Mouse (Mus musculus): ENCODE results near the gene Arhgap8. TPM values are rescaled to one million over a fixed set of nuclear protein-coding genes. Genes with fewer than 3 reads are reported as not detected.
A peak's percentile ranks its signal among the peaks of the same experiment; 100 is the strongest.

Arhgap8 gene
- polyA plus RNA-seq, 1 experiment = 16.0 TPM

DNA sequence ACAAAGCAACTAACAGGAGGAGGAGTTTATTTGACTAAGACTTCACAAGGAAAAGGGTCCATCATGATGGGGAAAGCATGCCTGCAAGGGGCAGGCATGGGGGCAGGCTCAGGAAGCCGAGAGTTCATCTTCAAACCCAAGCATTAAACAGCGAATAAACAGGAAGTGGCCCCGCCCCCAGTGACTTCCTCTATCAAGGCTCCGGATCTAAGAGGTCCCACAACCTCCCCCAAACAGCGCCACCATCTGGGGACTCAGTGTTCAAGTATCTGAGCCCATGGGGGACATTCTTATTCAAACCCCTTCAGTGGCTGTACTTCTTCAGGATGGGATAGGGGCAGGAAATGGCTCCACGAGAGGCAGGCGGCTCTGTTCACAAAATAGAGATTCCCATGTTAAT lies 27.2 kb upstream of the Arhgap8 start:
- Histone ChIP-seq H3K4me3 (ENCODE audit: control insufficient read depth, insufficient read depth, low read length) (no peak overlapping the region), H3K27ac (ENCODE audit: control insufficient read depth, insufficient read depth, low read length) (no peak overlapping the region), H3K27me3 (ENCODE audit: control insufficient read depth, insufficient read depth, low read length) (no peaks in the 10 kb centered on the region), H3K4me1 (replicated peaks; ENCODE audit: control insufficient read depth, insufficient read depth, low read length) (0 out of 2 replicates have a peak, but pooled peaks cover 2% of the 10 kb centered on the region), H3K36me3 (ENCODE audit: control insufficient read depth, insufficient read depth, low read length) (no peaks in the 10 kb centered on the region)
- no peak for DNase-seq
- WGBS = 62% methylated on average over 7 of the region's 7 CpGs
- TF ChIP-seq CTCF (IDR thresholded peaks at IDR 0.05; ENCODE audit: borderline replicate concordance, control insufficient read depth, extremely low read depth, insufficient read depth, low read length, poor library complexity) (no peak), POLR2A (IDR thresholded peaks at IDR 0.05; ENCODE audit: control insufficient read depth, extremely low read depth, insufficient read depth, low read length, poor library complexity) (no peak)

DNA sequence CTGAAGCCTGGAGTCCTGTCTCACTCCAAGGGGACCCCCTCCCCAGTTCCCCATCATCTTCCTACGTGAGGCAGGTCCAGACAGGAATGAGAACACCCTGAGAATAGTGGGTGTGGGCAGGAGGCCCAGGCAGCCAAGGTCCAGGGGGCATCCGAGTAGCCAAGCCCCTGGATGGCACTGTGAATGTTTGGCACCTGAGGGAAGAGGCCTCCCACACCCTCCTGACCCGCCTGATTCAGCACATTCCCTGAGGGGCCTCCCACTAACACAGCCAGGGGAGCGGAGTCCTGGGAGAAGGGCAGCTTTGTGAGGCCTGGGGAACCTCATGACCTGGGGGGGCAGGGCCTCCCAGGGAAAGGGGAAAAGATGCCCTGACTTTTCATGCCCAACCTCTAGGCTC lies 23.8 kb upstream of the Arhgap8 start:
- H3K4me1 ChIP-seq (replicated peaks; ENCODE audit: control insufficient read depth, insufficient read depth, low read length) = 0 out of 2 replicates have a peak, but pooled peaks cover 2% of the 10 kb centered on the region
- no peak for DNase-seq

DNA sequence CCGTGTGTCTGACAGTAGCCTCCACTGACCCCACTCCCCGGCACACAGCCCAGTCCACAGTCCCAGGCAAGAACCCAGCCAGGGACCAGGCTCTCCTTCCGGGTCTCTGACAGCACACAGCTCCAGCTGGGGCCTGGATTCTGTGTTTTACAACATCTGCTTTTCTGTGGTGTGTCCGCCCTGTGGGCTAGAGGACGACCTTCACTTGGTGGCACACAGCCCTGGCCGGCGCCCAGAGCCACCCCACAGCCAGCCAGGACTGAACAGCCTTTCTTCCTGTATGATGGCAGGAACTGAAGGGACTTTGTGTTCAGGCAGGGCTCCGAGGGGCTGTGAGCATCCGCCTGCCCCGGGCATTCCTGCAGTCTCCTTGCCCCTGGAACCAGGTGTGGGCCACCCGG lies 22.2 kb upstream of the Arhgap8 start:
- DNase-seq = no peak
- H3K27ac ChIP-seq (ENCODE audit: control insufficient read depth, insufficient read depth, low read length) = no peak overlapping the region
- H3K4me3 ChIP-seq (ENCODE audit: control insufficient read depth, insufficient read depth, low read length) = no peak overlapping the region

More for the DNA sequence above, 23.8 kb upstream of the Arhgap8 start:
- WGBS = 86% methylated on average over 4 of the region's 4 CpGs
- no peaks in the 10 kb centered on the region for H3K36me3 ChIP-seq (ENCODE audit: control insufficient read depth, insufficient read depth, low read length)
- no peak overlapping the region for H3K4me3 ChIP-seq (ENCODE audit: control insufficient read depth, insufficient read depth, low read length)
- TF ChIP-seq POLR2A (IDR thresholded peaks at IDR 0.05; ENCODE audit: control insufficient read depth, extremely low read depth, insufficient read depth, low read length, poor library complexity) (no peak), CTCF (IDR thresholded peaks at IDR 0.05; ENCODE audit: borderline replicate concordance, control insufficient read depth, extremely low read depth, insufficient read depth, low read length, poor library complexity) (no peak)
- H3K27me3 ChIP-seq (ENCODE audit: control insufficient read depth, insufficient read depth, low read length) = no peaks in the 10 kb centered on the region
- H3K27ac ChIP-seq (ENCODE audit: control insufficient read depth, insufficient read depth, low read length) = no peak overlapping the region

DNA sequence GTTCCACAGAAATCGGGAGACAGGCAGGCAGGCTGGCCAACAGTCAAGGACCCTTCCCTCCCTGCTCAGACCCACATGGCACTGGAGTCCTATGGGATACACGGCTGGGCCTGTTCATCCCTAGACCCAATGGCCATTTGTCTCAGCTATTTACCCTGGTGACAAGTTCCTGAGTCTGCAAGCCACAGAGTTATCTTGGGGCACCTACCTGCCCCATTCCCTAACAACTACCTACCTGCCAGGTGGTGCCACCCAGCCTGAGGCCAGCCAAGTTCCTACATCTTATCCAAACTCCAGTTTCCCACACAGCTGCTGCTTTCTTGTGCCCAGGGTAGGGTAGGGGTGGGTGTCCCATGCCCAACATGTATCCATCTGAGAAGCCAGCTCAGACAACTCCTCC lies 21.7 kb upstream of the Arhgap8 start:
- no peaks in the 10 kb centered on the region for H3K4me1 ChIP-seq (replicated peaks; ENCODE audit: control insufficient read depth, insufficient read depth, low read length)
- DNase-seq = no peak

More for the DNA sequence above, 22.2 kb upstream of the Arhgap8 start:
- Histone ChIP-seq H3K27me3 (ENCODE audit: control insufficient read depth, insufficient read depth, low read length) (no peaks in the 10 kb centered on the region), H3K4me1 (replicated peaks; ENCODE audit: control insufficient read depth, insufficient read depth, low read length) (no peaks in the 10 kb centered on the region), H3K36me3 (ENCODE audit: control insufficient read depth, insufficient read depth, low read length) (no peaks in the 10 kb centered on the region)
- TF ChIP-seq CTCF (IDR thresholded peaks at IDR 0.05; ENCODE audit: borderline replicate concordance, control insufficient read depth, extremely low read depth, insufficient read depth, low read length, poor library complexity) = no peak
- TF ChIP-seq POLR2A (IDR thresholded peaks at IDR 0.05; ENCODE audit: control insufficient read depth, extremely low read depth, insufficient read depth, low read length, poor library complexity) = no peak
- WGBS = 79% methylated on average over 11 of the region's 11 CpGs

DNA sequence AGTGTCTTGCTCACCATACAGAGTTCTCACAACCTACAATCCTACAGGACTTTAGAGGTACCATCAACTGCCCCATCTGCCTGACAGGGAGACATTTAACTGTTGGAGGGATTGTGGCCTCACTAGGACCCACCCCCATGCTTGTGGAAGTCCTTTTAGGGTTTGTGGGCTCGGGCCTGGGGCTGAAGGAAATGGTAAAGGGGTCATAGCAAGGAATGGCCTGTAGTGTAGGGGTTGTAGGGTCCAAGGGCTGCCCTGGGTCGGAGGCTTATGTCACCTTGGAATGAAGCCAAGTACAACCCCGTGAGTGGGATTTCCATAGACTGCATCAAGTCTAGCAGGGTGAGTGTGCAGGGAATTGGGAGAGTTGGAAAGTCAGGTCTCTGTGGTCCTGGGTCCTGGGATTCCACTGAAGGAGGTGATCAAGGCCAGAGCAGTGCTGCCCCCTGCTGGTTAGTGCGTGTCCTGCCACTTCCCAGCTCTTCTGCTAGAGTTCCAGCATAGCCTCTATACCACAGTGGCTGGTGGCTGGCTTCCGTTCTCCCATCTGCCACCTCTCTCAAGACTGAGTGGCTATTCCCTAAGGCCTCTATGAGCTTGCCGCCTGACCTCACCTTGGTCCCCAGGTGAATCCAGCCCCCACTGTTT lies 19.6 kb upstream of the Arhgap8 start:
- Histone ChIP-seq H3K27ac (ENCODE audit: control insufficient read depth, insufficient read depth, low read length) (no peak overlapping the region), H3K4me3 (ENCODE audit: control insufficient read depth, insufficient read depth, low read length) (no peak overlapping the region), H3K4me1 (replicated peaks; ENCODE audit: control insufficient read depth, insufficient read depth, low read length) (no peaks in the 10 kb centered on the region), H3K27me3 (ENCODE audit: control insufficient read depth, insufficient read depth, low read length) (no peaks in the 10 kb centered on the region), H3K36me3 (ENCODE audit: control insufficient read depth, insufficient read depth, low read length) (no peaks in the 10 kb centered on the region)
- no peak for TF ChIP-seq POLR2A (IDR thresholded peaks at IDR 0.05; ENCODE audit: control insufficient read depth, extremely low read depth, insufficient read depth, low read length, poor library complexity)
- peak; percentile 76; the same call in 1 of the 2 replicates for TF ChIP-seq CTCF (IDR thresholded peaks at IDR 0.05; ENCODE audit: borderline replicate concordance, control insufficient read depth, extremely low read depth, insufficient read depth, low read length, poor library complexity)
- peak; percentile 46 for DNase-seq
- WGBS = 63% methylated on average over 6 of the region's 6 CpGs

More for the DNA sequence above, 21.7 kb upstream of the Arhgap8 start:
- Histone ChIP-seq H3K27ac (ENCODE audit: control insufficient read depth, insufficient read depth, low read length) (no peak overlapping the region), H3K4me3 (ENCODE audit: control insufficient read depth, insufficient read depth, low read length) (no peak overlapping the region), H3K27me3 (ENCODE audit: control insufficient read depth, insufficient read depth, low read length) (no peaks in the 10 kb centered on the region), H3K36me3 (ENCODE audit: control insufficient read depth, insufficient read depth, low read length) (no peaks in the 10 kb centered on the region)
- TF ChIP-seq CTCF (IDR thresholded peaks at IDR 0.05; ENCODE audit: borderline replicate concordance, control insufficient read depth, extremely low read depth, insufficient read depth, low read length, poor library complexity) = no peak
- TF ChIP-seq POLR2A (IDR thresholded peaks at IDR 0.05; ENCODE audit: control insufficient read depth, extremely low read depth, insufficient read depth, low read length, poor library complexity) = no peak
- WGBS = 85% methylated on average over 2 of the region's 2 CpGs

DNA sequence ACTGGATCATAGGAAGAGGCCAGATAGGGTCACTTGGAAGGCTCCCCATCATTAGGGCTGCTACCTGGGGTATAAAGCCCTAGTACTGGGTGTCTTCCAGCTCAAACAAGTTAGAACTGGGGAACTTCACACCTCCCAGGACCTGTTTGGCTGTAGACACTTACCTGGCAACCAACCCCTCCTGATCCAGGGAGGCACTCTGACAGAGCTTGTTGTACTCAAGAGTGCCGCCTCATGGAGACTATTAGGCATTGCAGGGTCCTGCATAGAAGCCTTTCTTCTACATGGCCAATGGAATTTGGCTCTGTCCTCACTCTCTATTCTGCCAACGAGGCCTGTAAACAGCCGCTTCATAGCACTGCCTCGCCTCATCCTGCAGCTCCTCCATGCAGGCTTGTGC lies 17.9 kb upstream of the Arhgap8 start:
- H3K27me3 ChIP-seq (ENCODE audit: control insufficient read depth, insufficient read depth, low read length) = no peaks in the 10 kb centered on the region
- TF ChIP-seq CTCF (IDR thresholded peaks at IDR 0.05; ENCODE audit: borderline replicate concordance, control insufficient read depth, extremely low read depth, insufficient read depth, low read length, poor library complexity) = no peak
- TF ChIP-seq POLR2A (IDR thresholded peaks at IDR 0.05; ENCODE audit: control insufficient read depth, extremely low read depth, insufficient read depth, low read length, poor library complexity) = no peak
- no peaks in the 10 kb centered on the region for H3K4me1 ChIP-seq (replicated peaks; ENCODE audit: control insufficient read depth, insufficient read depth, low read length)
- WGBS = 60% methylated on average over 4 of the region's 4 CpGs
- H3K4me3 ChIP-seq (ENCODE audit: control insufficient read depth, insufficient read depth, low read length) = no peak overlapping the region
- no peak overlapping the region for H3K27ac ChIP-seq (ENCODE audit: control insufficient read depth, insufficient read depth, low read length)
- no peaks in the 10 kb centered on the region for H3K36me3 ChIP-seq (ENCODE audit: control insufficient read depth, insufficient read depth, low read length)
- peak; percentile 22 for DNase-seq

Data from thymus, adult 2 months (tissue).